Mouse (Mus musculus) right cerebral cortex, postnatal 4 days (tissue): ENCODE measurements at regions not wholly inside any gene's neighbourhood (a gene's known extent, or its start where the extent isn't known, plus 50 kb on each side); places are given as distances from the start of the nearest gene placed in this dataset.
"Not testable (repeated sequence)": the region's sequence is repeated elsewhere in the genome, so short reads cannot be mapped to it uniquely, and the experiment has no call there.

Experiments used
- DNase-seq: peaks from one replicate; pipeline ENCODE4 v3.0.0-alpha.2; 2022

DNA sequence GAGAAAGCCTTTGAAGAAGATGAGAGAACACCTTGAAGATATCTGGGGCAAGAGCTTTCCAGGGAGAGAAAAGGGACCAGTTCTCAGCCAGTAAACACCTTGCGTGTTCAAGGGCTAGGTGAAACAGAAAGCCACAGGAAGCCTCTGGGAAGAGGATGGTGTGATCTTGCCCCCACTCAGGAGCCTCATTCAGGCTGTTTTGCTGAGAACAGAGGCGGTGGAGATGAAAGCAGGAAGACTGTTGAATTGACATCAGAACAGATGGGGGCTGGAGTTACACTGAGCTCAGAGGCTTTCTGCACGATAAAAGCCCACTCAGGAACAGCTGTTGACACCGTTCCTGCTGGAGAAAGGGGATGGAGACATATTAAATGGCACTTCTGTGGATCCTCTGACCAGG lies 262.5 kb downstream of the Dad1 start:
- no peak for DNase-seq

- DNase-seq, result no peak
Measured at GRCm38 (mm10) chr14:53980771-53981170, 273.1 kb downstream of the Dad1 start.

DNA sequence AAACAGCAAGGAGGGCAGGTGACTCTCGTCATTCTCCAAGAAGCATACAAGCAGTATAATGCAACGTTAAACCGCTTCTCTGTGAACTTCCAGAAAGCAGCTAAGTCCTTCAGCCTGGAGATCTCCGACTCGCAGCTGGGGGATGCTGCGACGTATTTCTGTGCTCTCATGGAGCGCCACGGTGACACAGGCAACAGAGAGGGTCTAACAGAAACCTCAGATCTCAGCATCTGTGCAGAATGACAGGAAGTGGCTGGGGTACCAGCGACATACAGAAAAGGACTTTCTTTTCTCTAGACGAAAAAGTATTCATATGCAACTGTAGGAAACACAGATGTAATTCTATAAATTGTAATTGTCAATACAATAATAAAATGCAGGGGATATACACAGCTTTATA lies 292.5 kb downstream of the Dad1 start:
- not testable (repeated sequence) for DNase-seq

DNA sequence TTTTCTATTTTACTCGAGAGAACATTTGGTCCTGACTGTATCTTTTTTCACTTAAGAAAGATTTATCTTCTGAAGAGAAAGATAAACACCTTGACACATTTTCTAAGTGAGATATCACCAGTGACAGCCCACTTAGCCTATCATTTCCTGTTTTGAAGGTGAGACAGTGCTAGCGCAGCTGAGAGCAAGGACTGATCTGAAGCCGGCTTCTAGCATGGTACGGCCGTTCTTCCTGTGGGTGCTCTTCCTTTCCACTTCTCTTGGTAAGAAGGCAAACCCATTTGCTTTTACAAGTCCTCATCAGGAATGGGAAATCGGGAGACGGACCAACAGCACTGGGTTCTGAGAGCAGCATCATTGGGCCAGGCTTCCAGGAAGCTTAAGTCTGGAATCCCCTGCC lies 293.1 kb downstream of the Dad1 start:
- DNase-seq, result no peak

DNA sequence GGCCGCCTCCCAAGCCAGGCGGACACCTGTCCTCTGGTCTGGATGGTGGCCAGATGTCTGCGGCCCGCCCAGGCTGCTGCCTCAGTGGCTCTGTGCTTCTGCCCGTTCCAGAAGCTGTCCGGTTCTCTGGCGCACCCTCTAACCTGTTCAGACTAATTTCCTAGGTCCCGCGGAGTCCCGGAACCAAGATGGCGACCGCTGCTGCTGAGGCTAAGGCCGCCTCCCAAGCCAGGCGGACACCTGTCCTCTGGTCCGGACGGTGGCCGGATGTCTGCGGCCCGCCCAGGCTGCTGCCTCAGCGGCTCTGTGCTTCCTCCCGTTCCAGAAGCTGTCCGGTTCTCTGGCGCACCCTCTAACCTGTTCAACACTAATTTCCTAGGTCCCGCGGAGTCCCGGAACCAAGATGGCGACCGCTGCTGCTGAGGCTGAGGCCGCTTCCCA lies 318.1 kb downstream of the Dad1 start:
- peak; percentile 73 for DNase-seq

GRCm38 (mm10) chr14:53935336-53935735 lies 318.6 kb downstream of the Dad1 start:
- peak; percentile 48 for DNase-seq

- no peak for DNase-seq
Measured at GRCm38 (mm10) chr14:53910871-53911270, 343.0 kb downstream of the Dad1 start.

GRCm38 (mm10) chr14:53904578-53904977 lies 349.3 kb downstream of the Dad1 start:
- no peak for DNase-seq

- peak; percentile 8 for DNase-seq
Measured at GRCm38 (mm10) chr14:53901103-53901502, 352.8 kb downstream of the Dad1 start.

DNA sequence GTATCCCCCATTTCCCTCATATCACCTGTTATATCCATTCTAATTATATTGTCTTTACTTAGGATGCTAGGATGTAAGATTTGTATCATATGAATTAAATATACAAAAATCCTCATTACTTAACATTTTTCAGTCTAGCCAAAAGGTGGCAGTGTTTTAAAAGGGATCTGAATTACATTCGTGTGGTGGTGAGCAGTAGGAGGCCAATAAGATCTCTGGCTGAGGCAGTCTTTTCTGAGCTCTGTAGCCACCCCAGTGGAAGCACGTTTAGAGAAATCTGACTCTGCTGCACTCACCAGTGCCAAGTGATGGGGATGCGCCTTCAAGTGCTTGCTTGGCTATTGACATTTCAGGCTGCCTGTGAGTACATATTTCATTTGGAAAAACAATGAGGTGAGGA lies 372.6 kb downstream of the Dad1 start:
- no peak for DNase-seq

- DNase-seq, result no peak
Measured at GRCm38 (mm10) chr14:53876581-53876980, 377.3 kb downstream of the Dad1 start.

- no peak for DNase-seq
Measured at GRCm38 (mm10) chr14:53875736-53876135, 378.2 kb downstream of the Dad1 start.

GRCm38 (mm10) chr14:53847049-53847448 lies 406.9 kb downstream of the Dad1 start:
- no peak for DNase-seq

DNA sequence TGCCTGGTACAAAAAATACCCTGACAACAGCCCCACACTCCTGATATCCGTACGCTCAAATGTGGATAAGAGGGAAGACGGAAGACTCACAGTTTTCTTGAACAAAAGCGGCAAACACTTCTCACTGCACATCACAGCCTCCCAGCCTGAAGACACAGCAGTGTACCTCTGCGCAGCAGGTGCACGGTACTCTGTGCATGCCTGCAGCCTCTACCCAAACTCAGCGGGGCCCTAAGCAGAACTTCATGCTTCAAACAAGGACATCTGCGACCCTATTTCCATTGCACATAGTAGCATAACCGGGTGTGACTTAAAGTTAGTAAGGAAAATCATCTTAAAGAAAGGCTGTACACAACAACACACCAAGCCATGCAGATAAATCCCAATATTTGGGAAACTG lies 408.3 kb downstream of the Dad1 start:
- no peak for DNase-seq

- DNase-seq, result no peak
Measured at GRCm38 (mm10) chr14:53832553-53832952, 421.4 kb downstream of the Dad1 start.

- no peak for DNase-seq
Measured at GRCm38 (mm10) chr14:53831651-53832050, 422.3 kb downstream of the Dad1 start.

DNA sequence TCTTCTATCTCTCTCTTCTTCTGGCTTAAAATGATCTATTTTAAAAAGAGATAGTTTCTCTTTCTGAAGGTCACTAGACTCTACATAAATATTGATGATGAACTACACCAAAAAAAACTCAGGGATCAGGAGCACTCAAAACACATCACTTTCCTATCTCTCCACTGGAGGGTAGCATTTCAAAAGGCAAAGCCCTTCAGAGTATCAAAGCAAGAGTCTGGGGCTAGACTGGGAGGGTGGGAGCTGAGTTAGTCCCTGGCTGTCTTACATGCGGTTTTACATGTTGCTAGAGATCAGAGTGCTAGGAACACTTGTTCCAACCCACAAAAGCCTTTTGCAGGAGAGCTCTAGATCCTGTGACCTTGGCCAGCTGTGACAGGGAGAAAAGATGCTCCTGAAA lies 423.2 kb downstream of the Dad1 start:
- DNase-seq, result no peak

GRCm38 (mm10) chr14:53826782-53827181 lies 427.1 kb downstream of the Dad1 start:
- DNase-seq, result no peak

DNA sequence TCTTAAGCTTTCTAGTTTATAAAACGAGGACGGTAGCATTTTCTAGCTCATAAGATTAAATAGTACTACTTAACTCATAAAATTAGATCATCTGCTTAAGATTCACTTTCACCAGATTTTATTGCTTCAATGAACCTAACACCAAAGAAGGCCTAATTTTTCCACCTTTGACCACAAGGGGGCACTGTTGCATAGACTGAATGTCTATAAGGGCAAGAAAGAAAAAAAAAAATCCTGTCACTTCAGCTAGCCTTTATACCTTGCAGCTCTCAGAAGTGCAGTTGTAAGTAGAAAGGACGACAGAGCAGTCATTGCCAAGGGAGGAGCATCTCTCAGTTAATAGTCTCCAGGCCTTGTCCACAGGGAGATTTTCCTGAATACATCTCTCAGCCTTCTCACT lies 447.7 kb downstream of the Dad1 start:
- DNase-seq, result peak; percentile 86

DNA sequence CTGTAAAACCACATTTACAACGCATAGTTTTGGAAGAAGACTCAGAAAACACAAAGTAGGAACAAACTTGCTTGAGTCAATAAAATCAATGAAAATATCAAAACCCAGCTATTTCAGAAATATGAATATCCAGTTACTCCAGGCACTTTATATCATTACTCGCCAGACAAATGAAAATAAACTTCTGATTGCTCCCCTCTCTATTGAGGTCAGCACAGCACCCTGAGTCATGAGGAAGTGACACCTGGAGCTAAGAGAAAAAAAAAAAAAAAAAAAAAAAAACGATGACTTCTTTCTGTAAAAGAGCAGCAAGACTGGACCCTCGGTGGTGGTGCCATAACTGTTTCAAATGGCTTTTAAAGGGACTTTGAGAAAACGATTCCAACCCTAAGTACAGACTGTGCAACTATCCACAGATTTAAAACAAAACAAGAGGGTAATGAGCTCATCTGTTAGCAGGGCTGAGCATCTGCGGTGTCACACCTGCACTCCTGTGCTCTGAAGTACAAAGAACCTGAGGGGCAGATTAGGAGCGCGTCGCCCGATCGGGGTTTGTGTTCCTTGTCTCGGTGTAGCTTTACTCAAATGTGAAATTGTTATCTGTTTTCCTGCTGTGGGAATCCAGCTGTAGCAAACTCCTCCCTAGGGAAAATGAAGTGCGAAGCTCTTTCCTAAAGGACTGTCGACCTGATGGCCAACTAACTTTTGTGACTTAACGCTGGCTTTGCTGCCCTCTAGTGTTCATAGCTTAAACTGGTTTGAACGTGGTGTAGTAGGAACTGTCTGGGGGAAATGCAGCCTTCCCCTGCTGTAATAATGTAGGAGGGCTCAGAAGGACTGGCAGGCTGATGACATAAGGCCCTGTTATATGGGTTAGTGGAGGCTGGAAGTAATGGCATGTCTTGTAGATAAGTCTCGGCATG lies 449.9 kb downstream of the Dad1 start:
- DNase-seq, result peak; percentile 53

DNA sequence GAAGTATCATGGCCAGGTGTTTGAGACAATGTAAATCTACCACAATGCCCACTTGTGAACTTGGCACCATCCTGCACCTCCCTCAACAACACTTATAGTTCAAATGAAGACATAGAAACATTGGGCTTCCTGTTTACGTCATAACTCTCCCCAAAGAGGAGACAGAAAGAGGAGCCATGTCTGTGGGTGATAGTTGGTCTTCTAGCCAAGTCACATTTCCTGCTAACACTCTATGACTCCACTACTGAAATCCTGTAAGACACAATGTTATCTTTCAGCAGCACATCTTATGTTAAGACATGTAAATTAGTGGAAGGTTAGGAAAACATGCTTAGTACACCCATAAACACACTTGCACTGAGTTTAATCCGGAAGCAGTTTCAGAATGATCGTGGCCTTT lies 451.4 kb downstream of the Dad1 start:
- no peak for DNase-seq

DNA sequence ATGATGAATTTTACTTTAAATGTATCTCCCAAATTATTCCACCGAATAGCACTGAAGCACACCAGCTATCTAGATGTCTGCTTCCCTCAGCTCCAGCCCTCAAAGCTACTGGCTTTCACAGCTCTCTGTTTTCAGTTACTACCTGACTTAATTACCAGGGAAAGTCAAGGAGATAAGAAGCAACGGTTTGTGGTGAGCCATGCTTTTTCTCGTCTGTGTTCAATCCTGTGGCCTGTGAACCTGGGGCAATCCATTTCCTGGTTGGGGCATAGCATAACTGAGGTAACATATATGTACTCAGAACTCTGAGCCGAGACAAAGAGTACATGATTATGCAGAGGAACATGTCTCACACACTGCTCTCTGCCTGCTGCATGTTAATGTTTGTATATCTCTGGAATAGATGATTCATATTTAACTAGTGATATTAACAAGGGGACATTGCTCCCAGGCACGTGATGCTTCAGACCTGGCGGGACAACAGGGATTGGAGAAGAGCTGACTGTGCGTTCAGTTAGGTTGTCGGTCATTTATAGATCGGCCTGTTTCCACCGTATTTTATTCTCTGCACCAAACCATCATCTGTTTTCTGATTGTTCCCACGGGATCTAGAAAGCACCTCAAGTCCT lies 453.3 kb downstream of the Dad1 start:
- DNase-seq, result no peak

DNA sequence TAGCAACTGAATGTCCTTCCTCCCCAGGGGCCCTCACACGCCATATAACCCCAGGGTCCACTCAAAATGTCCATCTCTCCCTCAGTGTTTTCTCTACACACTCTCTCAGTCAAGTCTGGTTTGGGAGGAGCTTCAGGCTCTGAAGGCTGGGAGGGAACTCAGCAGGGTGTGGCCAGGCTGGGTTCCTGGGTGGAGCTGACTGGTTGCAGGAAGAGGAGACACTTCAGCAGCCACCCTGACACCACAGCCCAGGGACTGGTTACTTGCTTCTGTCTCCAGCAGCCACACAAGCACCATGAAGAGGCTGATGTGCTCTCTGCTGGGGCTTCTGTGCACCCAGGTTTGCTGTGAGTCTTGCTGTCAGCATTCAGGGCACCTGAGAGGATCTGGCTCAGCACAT lies 458.7 kb downstream of the Dad1 start:
- not testable (repeated sequence) for DNase-seq

DNA sequence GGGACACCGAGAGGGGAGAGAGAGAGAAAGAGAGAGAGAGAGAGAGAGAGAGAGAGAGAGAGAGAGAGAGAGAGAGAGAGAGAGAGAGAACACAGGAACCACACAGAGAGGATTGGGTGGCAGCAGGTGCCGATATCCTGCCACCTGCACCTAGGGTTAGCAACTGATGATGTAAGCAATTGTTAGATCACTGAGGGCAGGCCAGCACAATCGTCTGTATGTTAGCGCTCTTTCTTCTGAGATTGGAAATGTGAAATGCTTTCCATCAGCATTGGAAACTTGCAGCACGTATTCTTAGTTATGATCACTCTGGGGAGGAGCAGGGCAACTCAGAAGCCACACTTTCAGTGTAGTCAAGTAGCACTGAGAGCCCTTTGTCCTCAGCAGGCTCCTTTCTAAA lies 459.4 kb downstream of the Dad1 start:
- DNase-seq, result no peak
